Mouse (Mus musculus) embryonic stem cell, embryonic (primary cell): ENCODE results near the gene Acat3.
"Not testable (repeated sequence)": the region's sequence is repeated elsewhere in the genome, so short reads cannot be mapped to it uniquely, and the experiment has no call there.

Experiments
- CTCF ChIA-PET, 4 experiments: fragments of 300-600 bp in 2 of 4; fragments of 350-600 bp in 2 of 4; sonication (Branson Sonifier 250); formaldehyde crosslinking; loops; one replicate each; lab custom pipeline; 2022; ENCODE audit warnings: inconsistent platforms in 2 of 4; lab: Charles Lee
- POLR2A ChIA-PET, 4 experiments: fragments of 300-600 bp in 2 of 4; fragments of 350-600 bp in 2 of 4; sonication (Branson Sonifier 250); formaldehyde crosslinking; loops; one replicate each; lab custom pipeline; 2022; ENCODE audit warnings: antibody characterized with exemption in 4 of 4, inconsistent platforms in 1 of 4; lab: Charles Lee

Gene Acat3

DNA sequence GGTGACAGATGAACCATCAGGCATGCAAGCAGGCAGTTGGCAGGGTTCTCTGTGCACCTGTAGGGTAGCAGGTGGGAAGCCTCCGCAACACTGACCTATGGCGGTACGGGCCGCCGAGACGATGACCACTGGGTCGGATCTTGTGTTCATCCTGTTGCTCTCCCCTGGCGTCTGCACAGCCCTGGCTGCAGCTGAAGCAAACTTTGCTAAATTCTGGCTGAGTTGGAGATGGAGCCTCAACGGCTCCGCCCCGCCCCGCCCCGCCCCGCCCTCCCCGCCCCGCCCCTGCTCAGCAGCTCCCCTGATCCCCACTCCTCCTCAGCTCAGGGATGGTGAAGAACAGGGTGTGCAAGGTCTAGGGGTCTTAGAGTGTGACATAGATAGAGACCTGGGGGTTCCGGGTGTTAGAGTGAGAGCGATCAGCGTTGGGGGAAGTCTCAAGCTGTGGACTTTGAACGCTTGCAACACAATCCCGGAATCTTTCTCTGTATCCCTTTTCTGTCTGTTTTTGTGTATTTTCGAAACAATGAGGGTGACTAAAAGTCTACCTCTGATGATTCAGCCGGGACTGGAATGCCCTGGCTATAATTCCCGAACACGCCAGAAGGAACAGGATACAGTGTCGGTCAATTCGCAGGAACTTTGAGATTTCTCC is at the start of gene Acat3:
Gene Acat3 (minus strand): TSS at position 450 of the 655 bp plus-strand sequence.
- ChIA-PET CTCF (interaction anchor here in 2 of 4 experiments (0.6 kb wide), 2 partner anchors 59 to 108 kb away, joined by 3 to 6 read pairs; no protein-coding TSS in a partner anchor), POLR2A (interaction anchor here in 2 of 4 experiments (1.0 to 1.4 kb wide), 4 partner anchors 9 to 24 kb away, joined by 3 to 13 read pairs (median 6); partner anchors contain the start of genes Acat2 (in 1 of the 2), Mrpl18 (in 1 of the 2) and Tcp1 (in 1 of the 2))

DNA sequence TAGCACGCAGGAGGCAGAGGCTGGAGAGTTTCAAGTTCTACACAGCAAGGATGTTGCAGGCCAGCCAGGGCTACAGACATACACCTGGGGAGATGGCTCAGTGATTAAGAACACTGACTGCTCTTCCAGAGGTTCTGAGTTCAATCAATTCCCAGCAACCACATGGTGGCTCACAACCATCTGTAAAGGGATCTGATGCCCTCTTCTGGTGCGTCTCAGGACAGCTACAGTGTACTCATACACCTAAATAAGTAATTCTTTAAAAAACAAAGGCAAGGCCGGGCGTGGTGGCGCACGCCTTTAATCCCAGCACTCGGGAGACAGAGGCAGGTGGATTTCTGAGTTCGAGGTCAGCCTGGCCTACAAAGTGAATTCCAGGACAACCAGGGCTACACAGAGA is 47.7 kb upstream of the Acat3 start:
- CTCF ChIA-PET: interaction anchor here in 1 of 4 experiments (1.3 to 1.7 kb wide), 3 partner anchors 8 to 72 kb away, joined by 4 to 7 read pairs (median 5); partner anchors contain the start of genes Mrpl18 and Tcp1
- POLR2A ChIA-PET: interaction anchor here (0.6 to 16.0 kb wide), 21 partner anchors 9 to 72 kb away, joined by 3 to 173 read pairs (median 10); partner anchors contain the start of genes Acat2 (in 3 of the 4), Mrpl18 (in 2 of the 4), Sod2 (in 2 of the 4) and Tcp1 (in 2 of the 4)

DNA sequence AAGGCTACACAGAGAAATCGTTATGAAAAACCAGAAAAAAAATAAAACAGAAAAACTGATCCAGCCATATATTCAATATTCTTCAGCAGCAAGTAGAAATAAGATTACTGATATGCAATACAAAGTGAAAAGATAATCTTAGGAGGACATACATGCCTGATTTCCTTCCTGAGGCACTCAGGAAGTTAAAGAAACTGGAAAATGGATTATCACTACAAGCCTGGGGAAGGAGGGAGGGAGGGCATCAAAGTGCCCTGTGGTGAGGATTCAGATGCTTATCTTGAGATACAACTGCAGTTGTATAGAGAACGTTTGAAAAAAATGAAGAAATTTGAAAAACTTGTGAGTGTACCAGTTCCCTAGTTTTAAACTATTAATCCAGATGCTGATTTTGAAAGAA is 43.6 kb upstream of the Acat3 start:
- ChIA-PET CTCF (no interaction called here), POLR2A (interaction anchor here in 3 of 4 experiments (0.8 to 16.0 kb wide), 8 partner anchors 8 to 74 kb away, joined by 3 to 173 read pairs (median 4); partner anchors contain the start of genes Pnldc1 (in 2 of the 3) and Sod2 (in 1 of the 3))

DNA sequence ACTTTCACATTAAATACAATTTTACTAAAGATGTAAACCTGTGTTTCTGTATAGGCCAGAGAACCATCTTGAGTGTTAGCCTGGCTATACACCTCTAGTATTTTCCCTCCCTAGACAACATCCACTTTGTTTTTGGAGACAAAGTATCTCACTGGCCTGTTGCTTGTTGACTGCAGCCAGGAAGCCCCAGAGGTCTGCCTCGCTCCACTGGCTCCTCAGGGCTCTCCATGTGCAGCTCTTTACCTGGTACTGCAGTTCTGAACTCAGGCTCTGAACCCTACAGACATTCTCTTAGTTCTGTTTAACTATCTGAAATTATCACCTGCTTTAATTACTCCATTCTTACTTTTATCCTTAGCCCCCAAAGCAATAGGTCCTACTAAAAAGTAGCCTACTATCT is 38.1 kb upstream of the Acat3 start:
- ChIA-PET POLR2A (interaction anchor here in 2 of 4 experiments (0.9 to 16.0 kb wide), 9 partner anchors 7 to 63 kb away, joined by 3 to 173 read pairs (median 11); partner anchors contain the start of genes Mrpl18 (in 2 of the 2), Tcp1 (in 2 of the 2), Acat2 (in 1 of the 2) and Sod2 (in 1 of the 2)), CTCF (no interaction called here)

DNA sequence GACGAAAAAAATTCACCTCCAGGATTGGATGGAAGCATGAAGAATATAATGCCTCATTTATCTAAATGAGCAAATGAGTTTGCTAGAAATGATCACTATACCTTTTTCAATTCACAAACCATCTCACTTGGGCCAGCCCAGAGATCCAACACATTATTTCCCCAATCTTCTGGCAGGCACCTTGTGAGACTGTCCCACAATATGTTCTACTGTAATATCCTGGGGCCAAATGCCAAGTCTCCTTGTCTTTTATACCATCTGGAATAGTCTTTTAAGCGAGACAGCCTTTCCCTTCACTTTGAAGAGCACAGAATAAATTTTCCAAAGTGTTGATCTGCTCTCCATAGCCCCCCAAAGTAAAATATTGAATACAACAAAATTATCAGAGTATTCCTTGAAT is 33.5 kb upstream of the Acat3 start:
- CTCF ChIA-PET: no interaction called here
- POLR2A ChIA-PET: no interaction called here

DNA sequence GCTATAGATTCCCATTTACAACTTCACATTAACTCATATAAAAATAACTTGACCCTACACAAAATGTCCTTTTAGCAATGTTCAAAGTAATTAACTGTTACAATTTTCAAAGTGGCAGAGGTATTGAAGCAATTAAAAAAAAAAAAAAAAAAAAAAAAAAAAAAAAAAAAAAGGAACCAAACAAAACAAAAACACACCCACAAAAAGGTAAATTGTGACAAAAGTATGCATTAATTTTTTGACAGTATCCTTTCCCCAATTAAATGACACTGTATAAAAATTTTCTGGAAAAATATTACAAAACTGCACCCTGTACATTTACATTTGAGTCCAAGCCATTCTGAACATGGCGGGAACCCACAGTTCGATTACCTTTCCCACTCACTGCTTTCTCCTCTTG is 26.8 kb upstream of the Acat3 start:
- POLR2A ChIA-PET: interaction anchor here in 1 of 4 experiments (1.4 kb wide), 1 partner anchor 22 kb away, joined by 5 read pairs; no protein-coding TSS in a partner anchor
- CTCF ChIA-PET: no interaction called here

DNA sequence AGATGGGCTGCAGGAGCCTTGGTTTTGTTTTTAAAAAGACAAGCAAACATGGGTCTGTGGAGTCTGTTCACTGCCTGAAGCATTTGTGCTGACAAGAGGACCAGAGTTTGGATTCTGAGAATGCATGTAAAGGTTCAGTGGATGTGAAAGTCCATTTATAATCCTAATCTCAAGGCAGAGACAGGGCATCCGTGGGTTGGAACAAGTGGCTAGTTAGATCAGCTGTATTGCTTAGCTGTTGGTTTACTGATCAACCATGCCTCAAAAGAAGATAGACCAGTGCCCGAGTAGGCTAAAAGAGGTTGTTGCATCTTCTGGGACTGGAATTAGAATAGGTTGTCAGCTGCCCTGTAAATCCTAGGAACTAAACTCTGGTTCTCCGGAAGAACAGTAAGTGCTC is 23.1 kb upstream of the Acat3 start:
- ChIA-PET CTCF (no interaction called here), POLR2A (interaction anchor here in 2 of 4 experiments (0.7 to 4.1 kb wide), 6 partner anchors 19 to 60 kb away, joined by 3 to 31 read pairs (median 3); partner anchors contain the start of genes Mrpl18 (in 2 of the 2) and Tcp1 (in 2 of the 2))

DNA sequence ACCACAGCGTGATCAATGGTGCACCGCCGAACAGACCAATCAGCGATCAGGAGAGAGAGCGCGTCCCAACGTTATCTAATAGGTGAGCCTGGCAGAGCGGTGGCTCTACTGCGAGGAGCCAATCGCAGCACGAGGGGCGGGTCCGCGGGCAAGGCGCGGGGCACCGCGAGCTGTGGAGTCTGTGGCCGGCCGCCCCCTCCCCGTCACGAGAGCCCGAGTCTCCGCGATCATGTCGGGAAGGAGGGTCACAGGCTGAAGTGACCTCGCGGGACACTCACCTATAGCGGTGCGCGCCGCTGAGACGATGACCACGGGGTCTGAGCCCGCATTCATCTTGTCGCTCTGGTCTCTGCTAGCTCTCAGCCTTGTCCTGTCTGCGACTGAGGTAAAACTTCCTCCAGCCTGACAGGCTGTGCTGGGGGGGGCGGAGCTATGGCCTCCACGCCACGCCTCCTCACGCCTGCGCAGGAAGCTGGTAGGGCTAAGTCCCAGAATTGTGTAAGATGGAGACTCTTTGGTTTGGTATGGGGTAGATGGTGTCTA is 20.0 kb upstream of the Acat3 start, which contains the start of gene Acat2:
Gene Acat2 (minus strand): TSS at position 417 of the 543 bp plus-strand sequence.
- ChIA-PET CTCF (interaction anchor here in 3 of 4 experiments (0.7 to 1.4 kb wide), 6 partner anchors 31 to 214 kb away, joined by 3 to 8 read pairs (median 4); partner anchors contain the start of genes Mrpl18 (in 1 of the 3) and Tcp1 (in 1 of the 3)), POLR2A (interaction anchor here (0.6 to 4.1 kb wide), 69 partner anchors 8 to 842 kb away, joined by 3 to 65 read pairs (median 5); partner anchors contain the start of genes Mrpl18 (in 4 of the 4), Pnldc1 (in 4 of the 4), Tcp1 (in 4 of the 4) and Acat3 (in 1 of the 4))

DNA sequence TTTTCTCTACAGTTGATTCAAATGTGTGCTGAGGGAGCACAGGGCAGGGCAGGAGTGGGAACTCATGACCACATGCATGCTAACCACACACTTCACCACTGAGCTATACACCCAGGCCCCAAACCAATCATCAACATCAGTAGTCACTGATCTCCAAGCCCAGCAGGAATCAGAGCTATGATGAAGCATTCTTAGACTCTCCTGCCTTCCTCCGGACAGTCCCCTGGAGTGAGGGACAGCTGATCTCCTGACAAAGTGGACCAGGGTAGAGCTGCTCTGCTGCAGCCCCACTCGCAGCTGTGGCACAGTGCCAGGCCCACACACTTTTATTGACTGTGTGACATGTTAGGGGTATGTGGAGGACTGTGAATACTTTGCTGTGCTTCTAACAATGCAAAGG is 19.0 kb upstream of the Acat3 start:
- POLR2A ChIA-PET: interaction anchor here in 2 of 4 experiments (0.9 to 3.5 kb wide), 9 partner anchors 10 to 56 kb away, joined by 3 to 27 read pairs (median 7); partner anchors contain the start of genes Mrpl18 (in 1 of the 2), Sod2 (in 1 of the 2) and Tcp1 (in 1 of the 2)

DNA sequence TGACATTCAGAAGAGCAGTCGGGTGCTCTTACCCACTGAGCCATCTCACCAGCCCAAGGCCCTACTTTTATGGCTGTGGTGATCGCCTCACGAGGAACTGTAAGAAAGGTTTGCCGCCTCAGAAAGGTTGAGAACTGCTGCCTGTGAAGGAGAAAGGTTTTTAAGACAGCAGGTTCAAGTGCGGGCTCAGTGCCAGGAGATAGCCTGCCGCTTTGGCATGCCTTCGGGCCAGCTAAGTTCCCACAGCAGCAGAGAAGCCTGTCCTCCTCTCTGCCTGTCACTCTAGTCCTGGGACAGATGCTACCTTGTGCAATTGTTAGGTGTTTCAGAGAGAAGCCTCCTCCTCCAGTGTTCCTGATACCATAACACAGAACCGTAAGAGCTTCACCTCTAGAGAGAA is 16.3 kb upstream of the Acat3 start:
- CTCF ChIA-PET: no interaction called here
- POLR2A ChIA-PET: interaction anchor here in 2 of 4 experiments (0.9 to 1.3 kb wide), 3 partner anchors 40 to 52 kb away, joined by 3 to 4 read pairs (median 3); partner anchors contain the start of gene Pnldc1 (in 1 of the 2)

More for the DNA sequence above, 19.0 kb upstream of the Acat3 start:
- CTCF ChIA-PET: not testable (repeated sequence)

DNA sequence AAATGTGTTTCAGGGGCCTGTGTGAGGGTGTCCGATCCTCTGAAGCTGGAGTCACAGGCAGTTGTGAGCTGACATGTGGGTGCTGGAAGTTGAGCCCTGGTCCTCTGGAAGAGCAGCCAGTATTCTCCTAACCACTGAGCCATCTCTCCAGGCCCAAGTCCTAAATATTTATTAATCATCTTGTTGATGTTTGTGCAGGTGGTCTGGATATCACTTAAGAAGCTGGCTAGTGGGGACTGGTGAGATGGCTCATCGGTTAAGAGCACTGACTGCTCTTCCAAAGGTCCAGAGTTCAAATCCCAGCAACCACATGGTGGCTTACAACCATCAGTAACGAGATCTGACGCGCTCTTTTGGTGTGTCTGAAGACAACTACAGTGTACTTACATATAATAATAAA is 9.3 kb upstream of the Acat3 start:
- POLR2A ChIA-PET: interaction anchor here in 2 of 4 experiments (0.6 to 2.8 kb wide), 9 partner anchors 9 to 33 kb away, joined by 3 to 9 read pairs (median 4); partner anchors contain the start of genes Acat2 (in 2 of the 2), Acat3 (in 1 of the 2) and Mrpl18 (in 1 of the 2)
- CTCF ChIA-PET: no interaction called here

DNA sequence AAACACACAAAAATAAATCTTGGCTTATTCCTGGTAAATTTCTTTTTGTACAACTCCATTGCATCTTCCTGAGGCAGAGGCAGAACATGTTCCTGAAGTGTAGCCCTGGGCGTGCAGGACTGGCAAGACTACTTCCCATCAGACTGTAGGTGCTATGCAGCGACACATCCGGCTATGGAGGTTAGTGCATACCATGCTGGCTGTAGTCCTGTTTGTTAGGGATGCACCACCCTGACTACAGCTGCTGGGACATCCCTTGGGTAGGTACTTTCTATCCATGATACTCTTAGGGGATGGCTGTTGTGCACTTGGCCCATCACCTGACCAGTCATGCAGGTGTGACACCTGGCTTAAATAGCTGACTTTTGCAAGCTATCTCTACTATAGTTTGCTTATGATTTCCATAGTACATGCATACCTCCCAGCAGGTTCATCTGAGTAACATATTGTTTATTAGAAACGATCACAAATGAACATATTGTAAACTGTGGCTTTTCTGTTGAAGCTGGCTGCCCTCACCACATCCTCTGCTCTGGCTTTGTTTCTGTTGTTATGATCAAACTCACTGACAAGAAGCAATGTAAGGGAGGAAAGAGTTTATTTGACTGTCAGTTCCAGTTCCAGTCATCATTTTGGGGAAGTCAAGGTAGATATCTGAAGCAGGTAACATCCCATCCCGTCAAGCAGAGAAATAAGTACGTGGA is 2.2 kb upstream of the Acat3 start:
- ChIA-PET POLR2A (interaction anchor here in 1 of 4 experiments (1.0 kb wide), 1 partner anchor 11 kb away, joined by 3 read pairs; no protein-coding TSS in a partner anchor), CTCF (no interaction called here)

DNA sequence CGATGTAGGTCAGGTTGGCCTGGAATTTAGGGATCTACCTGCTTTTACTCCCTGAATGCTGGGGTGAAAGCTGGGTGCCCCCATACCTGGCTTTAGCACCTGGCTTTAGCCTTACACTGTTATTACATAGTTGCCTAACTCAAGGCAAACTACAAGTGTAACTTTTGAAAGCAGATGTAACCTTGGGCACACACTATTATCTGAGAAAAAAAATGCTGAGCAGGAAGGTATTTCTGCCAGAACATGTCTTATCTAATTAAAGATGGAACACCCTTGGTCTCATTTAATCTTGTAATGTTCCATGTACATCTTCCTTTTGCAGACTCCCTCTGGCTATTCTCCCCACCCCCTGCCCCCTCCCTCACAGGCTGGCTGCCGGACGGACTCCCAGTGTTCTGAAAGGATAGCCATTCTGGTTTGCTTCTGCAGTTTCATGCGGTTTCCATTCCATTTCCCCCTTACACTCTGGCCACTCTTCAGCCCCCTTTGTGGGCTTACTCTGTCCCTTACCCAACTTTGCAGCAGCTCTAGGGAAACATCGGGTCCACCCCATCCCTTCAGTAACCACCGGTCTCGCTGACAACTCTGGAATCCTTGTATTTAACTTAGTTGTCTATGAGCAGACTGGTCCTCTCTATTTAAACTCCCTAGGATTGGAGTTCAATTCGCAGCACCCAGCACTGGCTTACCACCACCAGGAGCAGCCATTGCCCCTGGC is 1.3 kb upstream of the Acat3 start:
- CTCF ChIA-PET: interaction anchor here in 1 of 4 experiments (1.1 kb wide), 1 partner anchor 54 kb away, joined by 3 read pairs; no protein-coding TSS in a partner anchor
- POLR2A ChIA-PET: no interaction called here

DNA sequence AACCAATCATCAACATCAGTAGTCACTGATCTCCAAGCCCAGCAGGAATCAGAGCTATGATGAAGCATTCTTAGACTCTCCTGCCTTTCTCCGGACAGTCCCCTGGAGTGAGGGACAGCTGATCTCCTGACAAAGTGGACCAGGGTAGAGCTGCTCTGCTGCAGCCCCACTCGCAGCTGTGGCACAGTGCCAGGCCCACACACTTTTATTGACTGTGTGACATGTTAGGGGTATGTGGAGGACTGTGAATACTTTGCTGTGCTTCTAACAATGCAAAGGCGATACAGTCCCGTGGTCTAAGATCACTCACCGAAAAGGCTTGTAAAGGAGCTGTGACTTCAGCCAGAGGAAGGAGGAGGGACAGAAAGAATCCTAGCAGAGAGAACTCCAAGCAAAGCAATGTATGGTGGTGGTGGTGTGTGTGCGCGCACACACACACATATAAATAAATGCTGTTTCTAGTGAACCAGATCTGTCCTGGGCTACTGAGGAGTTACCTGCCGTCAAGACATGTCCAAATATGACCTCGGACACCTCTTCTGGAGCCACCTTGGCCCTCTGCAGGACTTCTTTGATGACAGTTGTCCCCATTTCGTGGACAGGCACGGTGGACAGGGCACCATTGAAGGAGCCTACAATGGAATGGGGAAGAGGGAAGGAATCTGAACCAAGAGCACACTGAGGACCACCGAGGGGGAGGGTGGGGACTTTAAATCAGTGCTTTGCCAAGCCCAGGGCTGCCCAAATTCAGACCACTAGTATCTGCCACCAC is 837 bp downstream of the Acat3 start:
- CTCF ChIA-PET: not testable (repeated sequence)
- POLR2A ChIA-PET: interaction anchor here in 2 of 4 experiments (1.0 to 2.0 kb wide), 5 partner anchors 10 to 23 kb away, joined by 3 to 13 read pairs (median 9); partner anchors contain the start of genes Mrpl18 (in 2 of the 2), Tcp1 (in 2 of the 2) and Acat2 (in 1 of the 2)

DNA sequence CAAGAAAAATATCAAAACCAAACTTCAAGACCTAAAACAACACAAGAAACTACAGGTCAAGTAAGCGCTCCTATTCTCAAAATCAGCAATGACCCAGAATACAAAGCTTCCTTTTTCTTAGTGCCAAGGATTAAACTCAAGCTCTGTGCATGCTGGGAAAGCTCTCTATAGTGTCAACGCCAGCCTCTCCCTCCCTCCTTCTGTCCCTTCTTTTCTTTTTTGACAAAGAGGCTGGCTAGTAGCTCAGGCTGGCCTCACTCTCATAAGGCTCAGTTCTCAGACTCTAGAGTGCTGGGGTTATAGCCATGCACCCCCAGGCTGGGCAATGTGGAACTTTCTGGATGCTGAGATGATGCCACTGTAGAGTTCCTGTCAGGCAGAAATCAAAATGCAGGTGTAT is 2.3 kb downstream of the Acat3 start:
- POLR2A ChIA-PET: interaction anchor here in 2 of 4 experiments (0.6 to 2.0 kb wide), 7 partner anchors 12 to 71 kb away, joined by 3 to 9 read pairs (median 4); partner anchors contain the start of genes Acat2 (in 1 of the 2), Mrpl18 (in 1 of the 2) and Tcp1 (in 1 of the 2)
- CTCF ChIA-PET: interaction anchor here in 2 of 4 experiments (0.6 to 1.1 kb wide), 2 partner anchors 21 to 22 kb away, joined by 3 to 10 read pairs; partner anchors contain the start of genes Mrpl18 (in 1 of the 2) and Tcp1 (in 1 of the 2)
